Mouse (Mus musculus): ENCODE data around the gene 1700020N01Rik. TPM values are rescaled to one million over a fixed set of nuclear protein-coding genes. Genes with fewer than 3 reads are reported as not detected.

Gene 1700020N01Rik
- total and polyA plus RNA-seq, 3 experiments: not detected

GRCm38 (mm10) chr10:21669750-21670161 lies 76.8 kb downstream of the 1700020N01Rik start:
- ATAC-seq (ENCODE audit: extremely low read depth, insufficient number of reproducible peaks, low FRiP score, poor library complexity, severe bottlenecking) (no peak), DNase-seq (ENCODE audit: low spot score) (no peak)
- Histone ChIP-seq H3K4me3 (ENCODE audit: low read depth, low read length) (no peak overlapping the region), H3K27me3 (ENCODE audit: insufficient read depth, low read length) (no peaks in the 10 kb centered on the region), H3K36me3 (replicated peaks) (no peaks in the 10 kb centered on the region), H3K4me1 (ENCODE audit: insufficient read depth, low read depth, low read length) (no peaks in the 10 kb centered on the region; the same call in 1 of the 2 replicates), H3K9me3 (replicated peaks) (no peaks in the 10 kb centered on the region)
- TF ChIP-seq TAL1 (conservative IDR thresholded peaks at IDR 0.05; ENCODE audit: low read depth, low read length): no peak
- TF ChIP-seq CTCF (IDR thresholded peaks at IDR 0.05; ENCODE audit: low read depth, low read length): no peak
- TF ChIP-seq POLR2AphosphoS5 (IDR thresholded peaks at IDR 0.05; ENCODE audit: insufficient replicate concordance, low read depth, low read length): no peak
- TF ChIP-seq GATA1 (IDR thresholded peaks at IDR 0.05; ENCODE audit: borderline replicate concordance, low read length): no peak
- no peak for TF ChIP-seq GATA2 (IDR thresholded peaks at IDR 0.05; ENCODE audit: borderline replicate concordance, low read depth, low read length)

GRCm38 (mm10) chr10:21670168-21670567 lies 77.2 kb downstream of the 1700020N01Rik start:
- no peaks in the 10 kb centered on the region for H3K9me3 ChIP-seq (replicated peaks)
- DNase-seq (ENCODE audit: low spot score): no peak
- no peaks in the 10 kb centered on the region for H3K27me3 ChIP-seq (ENCODE audit: insufficient read depth, low read length)
- no peak for ATAC-seq (ENCODE audit: extremely low read depth, insufficient number of reproducible peaks, low FRiP score, poor library complexity, severe bottlenecking)
- H3K36me3 ChIP-seq (replicated peaks): no peaks in the 10 kb centered on the region
- no peaks in the 10 kb centered on the region; the same call in 1 of the 2 replicates for H3K4me1 ChIP-seq (ENCODE audit: insufficient read depth, low read depth, low read length)
- no peak for TF ChIP-seq TAL1 (conservative IDR thresholded peaks at IDR 0.05; ENCODE audit: low read depth, low read length)
- H3K4me3 ChIP-seq (ENCODE audit: low read depth, low read length): no peak overlapping the region

Other genes starting within 250 kb of the 1700020N01Rik start
- not detected in 2 replicates for gene Aldh8a1, start 215.9 kb upstream of the 1700020N01Rik start, total RNA-seq (2014; fragmentation: Nextera tagmentation)
- gene Aldh8a1, start 215.9 kb upstream of the 1700020N01Rik start, total RNA-seq (2017): 0.22 and 0.29 TPM in 2 replicates
- gene Aldh8a1, start 215.9 kb upstream of the 1700020N01Rik start, polyA plus RNA-seq (2012): not detected in 2 replicates

Measured in G1E (cell line).